Mouse (Mus musculus) mouse trophoblast stem cell (cell line): ENCODE data around the gene Acsl5.

Experiments
- in situ Hi-C, 2 experiments: fragments of 300-500 bp; cut with MseI, MboI; formaldehyde crosslinking; loops; 2 replicates in 1 of 2; 3 replicates in 1 of 2; pipeline ENCODE4 v1.15.1; 2025

Acsl5 gene

DNA sequence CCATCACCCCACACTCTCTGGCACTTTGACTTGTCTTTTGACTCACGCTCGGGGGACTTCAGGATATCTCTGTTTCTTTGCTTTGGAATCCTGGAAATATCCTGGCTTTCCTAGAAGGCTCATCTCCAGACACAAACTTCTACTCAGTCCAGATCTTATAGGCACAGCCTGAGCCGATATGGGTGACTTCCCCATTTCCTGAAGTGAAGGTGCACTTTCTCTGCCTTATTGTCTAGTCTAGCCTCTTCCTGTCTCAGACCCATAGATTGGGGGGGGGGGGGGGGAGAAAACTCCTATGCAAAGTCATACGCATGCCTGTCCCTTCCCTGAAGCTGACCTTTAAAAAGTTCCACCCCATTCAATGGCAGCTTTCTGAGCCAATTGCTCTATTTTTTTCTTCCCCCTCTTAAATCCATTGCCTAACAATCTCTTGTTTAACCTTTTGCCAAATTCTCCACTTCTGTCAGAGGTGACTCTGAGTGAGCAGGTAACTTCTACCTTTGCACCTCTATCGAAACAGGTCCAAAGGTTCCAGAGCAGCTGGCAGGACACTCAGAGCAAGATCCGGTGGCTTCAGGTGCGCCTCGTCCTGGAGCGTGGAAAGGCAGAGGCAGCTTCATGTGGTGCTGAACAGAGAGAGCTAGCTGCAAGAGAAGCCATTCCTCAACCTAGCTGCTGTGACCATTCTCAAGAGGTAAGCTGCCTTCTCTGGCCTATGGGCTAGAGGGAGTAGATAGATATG, at the start of gene Acsl5:
TSS of gene Acsl5 (plus strand) at position 556 of the 742 bp plus-strand sequence.
- in situ Hi-C loops = no loop called here

DNA sequence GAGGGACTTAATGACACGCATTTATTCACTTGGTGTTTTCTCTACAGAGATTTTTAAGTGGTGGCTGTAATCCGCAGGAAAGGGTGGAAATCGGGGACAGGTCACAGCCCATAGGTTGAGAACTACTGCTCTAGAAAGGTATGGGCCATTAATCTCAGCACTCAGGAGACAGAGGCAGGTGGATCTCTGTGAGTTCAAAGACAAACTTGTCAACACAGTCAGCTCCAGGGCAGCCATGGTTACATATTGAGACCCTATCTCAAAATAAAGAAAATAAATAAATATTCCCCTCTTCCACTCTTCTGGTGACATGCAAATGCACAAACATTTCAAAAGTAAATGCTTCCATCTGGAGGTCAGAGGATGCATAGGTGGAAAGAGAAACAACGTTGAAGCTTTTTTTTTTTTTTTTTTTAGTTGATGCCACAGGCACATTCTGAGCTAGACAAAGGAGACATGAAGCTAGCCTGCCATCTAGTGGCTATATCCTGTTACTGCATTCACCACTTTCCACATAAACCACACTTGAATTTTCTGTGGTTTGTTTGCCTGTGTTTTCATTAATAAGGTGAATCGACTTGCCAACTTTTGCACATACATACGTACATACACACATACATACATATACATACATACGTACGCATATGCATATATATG, 45.1 kb upstream of the Acsl5 start:
- in situ Hi-C loops = loop anchor here in 1 of 2 experiments (25.0 kb wide), 1 partner anchor 1169 kb away; the partner anchor contains the start of gene Adra2a

- in situ Hi-C loops = loop anchor here in 1 of 2 experiments (25.0 kb wide), 1 partner anchor 1170 kb away; the partner anchor contains the start of gene Adra2a
These were observed 44.5 kb upstream of the Acsl5 start for GRCm38 (mm10) chr19:55207205-55207604.

DNA sequence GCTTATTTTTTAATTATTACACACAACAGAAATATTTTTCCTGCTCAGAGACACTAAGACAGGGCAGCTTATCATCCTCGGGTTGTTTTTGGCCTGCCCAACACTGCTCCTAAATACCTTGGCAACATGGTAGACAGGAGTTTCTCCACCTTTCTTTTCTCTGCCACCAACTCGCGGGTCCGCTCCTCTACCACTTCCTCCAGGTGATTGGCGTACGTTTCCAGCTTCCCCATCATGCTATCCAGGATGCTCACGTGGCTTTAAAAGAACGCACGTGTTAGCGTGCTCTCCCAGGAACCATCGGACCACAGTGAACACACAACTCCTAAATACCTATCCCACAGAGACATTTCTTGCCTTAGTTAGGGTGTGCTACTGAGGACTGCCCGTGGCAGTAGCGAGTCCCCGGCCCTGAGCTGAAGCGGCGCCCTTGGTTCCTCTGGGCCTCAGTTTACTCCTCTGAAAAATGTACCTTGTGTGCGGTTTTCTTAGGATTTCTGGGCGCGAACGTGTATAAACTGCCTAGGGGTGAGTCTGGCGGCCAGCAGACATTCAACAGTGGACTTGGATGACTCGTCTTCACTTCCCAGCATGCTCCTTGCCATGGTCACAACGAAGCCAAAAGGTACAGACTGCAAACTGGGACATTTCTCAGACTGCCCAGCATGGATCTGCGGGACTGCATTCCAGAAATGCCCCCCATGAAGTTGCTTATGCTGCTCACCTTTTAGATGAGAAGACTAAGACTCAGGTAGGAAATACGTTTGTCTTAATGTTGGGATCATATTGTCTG, 43.8 kb upstream of the Acsl5 start:
- in situ Hi-C loops = loop anchor here in 1 of 2 experiments (25.0 kb wide), 1 partner anchor 1171 kb away; the partner anchor contains the start of gene Adra2a

- in situ Hi-C loops = loop anchor here in 1 of 2 experiments (25.0 kb wide), 1 partner anchor 1171 kb away; the partner anchor contains the start of gene Adra2a
These were observed 43.1 kb upstream of the Acsl5 start for GRCm38 (mm10) chr19:55208654-55209053.

DNA sequence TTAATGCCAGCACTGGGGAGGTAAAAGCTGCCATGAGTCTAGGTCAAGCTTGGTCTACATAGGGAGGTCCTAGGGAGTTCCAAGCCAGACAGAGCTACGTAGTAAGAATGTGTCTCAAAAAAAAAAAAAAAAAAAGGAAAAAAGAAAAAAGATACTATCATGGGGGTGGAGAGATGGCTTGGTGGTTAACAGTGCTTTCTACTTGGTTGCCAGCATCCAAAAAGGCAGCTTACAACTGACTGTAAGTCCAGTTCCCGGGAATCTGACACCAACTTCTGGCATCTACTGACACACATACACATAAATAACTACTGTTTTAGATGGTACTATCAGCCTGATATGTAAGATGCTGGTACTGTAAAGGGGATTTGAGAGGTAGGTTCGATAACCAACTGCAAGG, 42.7 kb upstream of the Acsl5 start:
- in situ Hi-C loops = loop anchor here in 1 of 2 experiments (25.0 kb wide), 1 partner anchor 1172 kb away; the partner anchor contains the start of gene Adra2a

DNA sequence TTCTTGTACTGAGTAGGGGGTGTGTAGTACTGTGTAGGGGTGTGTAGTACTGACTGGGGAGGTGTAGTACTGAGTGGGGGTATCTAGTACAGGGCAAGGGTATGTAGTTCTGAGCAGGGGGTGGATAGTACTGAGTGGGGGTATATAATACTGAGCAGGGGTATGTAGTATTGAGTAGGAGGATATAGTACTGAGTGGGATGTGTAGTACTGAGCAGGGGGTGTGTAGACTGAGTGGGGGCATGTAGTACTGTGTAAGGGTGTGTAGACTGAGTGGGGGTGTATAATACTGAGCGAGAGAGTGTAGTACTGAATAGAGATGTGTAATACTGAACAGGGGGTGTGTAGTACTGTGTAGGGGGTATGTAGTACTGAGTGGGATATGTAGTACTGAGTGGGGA, 40.0 kb upstream of the Acsl5 start:
- in situ Hi-C loops = loop anchor here in 1 of 2 experiments (10.0 to 25.0 kb wide), 2 partner anchors 93 to 1174 kb away; partner anchors contain the start of gene Adra2a

GRCm38 (mm10) chr19:55213617-55214340, 38.0 kb upstream of the Acsl5 start:
- in situ Hi-C loops = loop anchor here in 1 of 2 experiments (10.0 to 25.0 kb wide), 2 partner anchors 91 to 1176 kb away; partner anchors contain the start of gene Adra2a

GRCm38 (mm10) chr19:55216876-55217275, 34.9 kb upstream of the Acsl5 start:
- in situ Hi-C loops = loop anchor here in 1 of 2 experiments (10.0 to 25.0 kb wide), 2 partner anchors 88 to 1180 kb away; partner anchors contain the start of gene Adra2a

DNA sequence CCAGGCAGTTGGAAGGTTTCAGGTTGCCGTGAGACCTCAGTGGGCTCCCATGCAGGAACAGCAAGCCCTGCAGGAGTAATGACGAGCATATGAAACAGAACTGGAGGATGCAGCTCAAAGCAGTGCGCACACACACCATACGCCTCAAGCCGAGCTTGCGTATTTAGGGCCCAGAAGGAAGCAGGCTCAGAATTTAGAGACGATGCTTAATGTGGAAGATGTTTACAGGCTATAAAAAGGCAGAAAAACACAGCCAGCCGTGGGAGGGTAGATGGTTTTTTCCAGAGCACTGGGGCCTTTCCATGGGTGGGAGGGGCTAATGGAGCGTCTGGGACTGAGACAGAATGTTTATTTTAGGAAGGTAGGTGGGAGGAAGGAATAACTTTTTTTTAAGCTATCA, 34.4 kb upstream of the Acsl5 start:
- in situ Hi-C loops = loop anchor here in 1 of 2 experiments (10.0 to 25.0 kb wide), 2 partner anchors 87 to 1180 kb away; partner anchors contain the start of gene Adra2a

DNA sequence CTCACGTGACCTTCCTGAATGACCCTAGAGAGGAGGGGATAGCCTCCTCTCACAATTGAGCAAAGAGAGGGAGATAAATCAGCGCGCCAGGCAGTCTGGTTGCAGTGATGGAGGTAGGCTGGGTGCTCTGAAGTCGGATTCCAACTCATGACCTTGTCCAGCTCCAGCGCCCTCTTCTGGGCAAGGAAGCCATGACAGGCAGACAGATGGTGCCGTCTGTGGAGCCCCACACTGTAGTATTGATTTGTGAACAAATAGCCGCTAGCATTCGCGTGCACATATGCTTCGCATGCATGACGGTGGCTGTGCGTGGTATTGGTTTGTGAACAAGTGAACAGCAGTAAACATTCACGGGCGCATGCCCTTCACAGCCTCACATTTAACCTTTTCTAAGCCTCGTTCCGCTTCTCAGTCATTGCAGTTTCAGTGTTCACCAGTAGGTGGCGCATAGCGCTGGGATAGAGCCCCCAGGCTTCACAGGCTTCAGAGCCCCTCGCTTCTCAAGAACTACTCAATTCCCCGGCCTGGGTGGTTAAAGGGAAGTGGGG, 33.5 kb upstream of the Acsl5 start:
- in situ Hi-C loops = loop anchor here in 1 of 2 experiments (10.0 to 25.0 kb wide), 2 partner anchors 87 to 1181 kb away; partner anchors contain the start of gene Adra2a

DNA sequence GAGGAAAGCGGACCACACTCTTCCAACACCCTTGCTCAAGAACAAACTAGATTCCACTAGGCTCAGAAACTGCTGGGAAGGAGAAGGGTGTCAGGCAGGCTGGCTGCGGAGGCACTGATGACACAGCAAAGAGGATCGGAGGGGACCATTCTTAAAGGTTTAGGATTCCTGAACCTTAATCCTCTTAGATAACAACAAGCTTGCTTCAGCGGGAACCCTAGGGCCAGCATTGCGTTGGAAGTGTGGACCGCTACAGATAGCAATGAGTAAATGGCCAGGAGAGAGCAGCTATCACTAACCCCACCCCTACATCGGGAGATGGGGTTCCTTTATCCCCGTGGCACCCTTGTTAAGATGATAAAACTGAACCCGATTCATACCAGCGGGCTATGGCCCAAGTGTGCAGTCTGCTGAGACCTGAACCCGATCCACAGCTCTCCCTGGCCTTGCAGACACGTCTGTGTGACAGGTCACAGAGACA, 33.0 kb upstream of the Acsl5 start:
- in situ Hi-C loops = loop anchor here in 1 of 2 experiments (10.0 to 25.0 kb wide), 2 partner anchors 86 to 1181 kb away; partner anchors contain the start of gene Adra2a

DNA sequence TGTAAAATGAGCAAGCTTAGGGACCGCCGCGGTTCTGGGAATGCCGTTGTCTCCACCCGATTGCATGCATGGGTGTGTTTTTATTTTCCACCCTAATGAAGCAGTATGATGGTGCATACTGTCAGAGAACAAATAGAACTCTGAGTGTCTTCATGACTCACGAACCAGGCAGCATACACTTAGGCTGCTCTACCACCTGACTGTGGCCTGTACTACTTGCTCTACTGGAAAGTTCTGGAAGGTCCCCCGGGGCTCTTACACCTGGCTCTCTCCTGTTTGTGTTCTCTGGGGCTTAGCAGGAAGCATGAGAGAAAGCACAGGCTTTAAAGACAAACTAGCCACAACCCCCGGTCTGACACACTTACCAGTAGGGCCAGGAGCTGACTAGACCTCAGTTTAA, 32.4 kb upstream of the Acsl5 start:
- in situ Hi-C loops = loop anchor here in 1 of 2 experiments (10.0 to 25.0 kb wide), 2 partner anchors 85 to 1182 kb away; partner anchors contain the start of gene Adra2a

DNA sequence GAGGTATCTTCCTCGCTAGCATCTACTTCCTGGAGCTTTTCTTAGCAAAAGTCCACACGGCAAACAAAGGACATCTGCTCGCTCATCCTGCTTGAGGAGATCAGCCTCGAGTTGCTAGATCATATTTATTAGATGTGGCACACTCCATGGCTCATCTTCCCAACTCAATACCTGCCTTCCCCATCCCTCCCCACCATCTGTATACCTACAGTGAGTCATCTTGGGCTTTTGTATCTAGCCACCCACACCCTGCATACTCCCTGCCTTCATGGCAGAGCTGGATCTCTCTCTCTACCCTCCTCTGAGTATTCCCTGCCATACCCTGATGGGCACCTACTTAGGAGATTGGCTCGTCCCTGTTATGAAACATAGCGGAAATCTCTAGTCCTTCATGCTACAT, 30.5 kb upstream of the Acsl5 start:
- in situ Hi-C loops = loop anchor here in 1 of 2 experiments (25.0 kb wide), 1 partner anchor 1184 kb away; the partner anchor contains the start of gene Adra2a

DNA sequence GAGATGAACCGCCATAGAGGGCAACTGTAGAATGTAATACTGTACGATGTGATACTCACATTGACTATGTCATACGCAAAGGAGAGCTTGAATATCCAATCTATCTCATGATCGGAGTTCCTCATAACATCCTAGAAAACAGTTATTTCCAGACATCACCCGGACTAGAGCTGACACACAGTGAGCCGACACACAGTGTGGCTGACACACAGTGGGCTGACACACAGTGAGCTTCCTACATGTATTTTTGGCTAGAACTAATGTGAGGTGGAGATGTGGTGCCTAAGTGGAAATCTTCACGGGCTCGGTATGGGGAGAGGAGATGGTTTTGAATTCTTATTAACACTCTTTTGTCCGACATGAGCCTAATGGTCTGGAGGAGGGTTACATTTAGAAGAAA, 29.5 kb upstream of the Acsl5 start:
- in situ Hi-C loops = loop anchor here in 1 of 2 experiments (25.0 kb wide), 1 partner anchor 1185 kb away; the partner anchor contains the start of gene Adra2a

- in situ Hi-C loops = no loop called here
These were observed 25.1 kb upstream of the Acsl5 start for GRCm38 (mm10) chr19:55226621-55227020.

- in situ Hi-C loops = no loop called here
These were observed 24.6 kb upstream of the Acsl5 start for GRCm38 (mm10) chr19:55227135-55227534.

- in situ Hi-C loops = no loop called here
These were observed 20.7 kb upstream of the Acsl5 start for GRCm38 (mm10) chr19:55231081-55231480.

- in situ Hi-C loops = no loop called here
These were observed 19.6 kb upstream of the Acsl5 start for GRCm38 (mm10) chr19:55232136-55232535.

- in situ Hi-C loops = no loop called here
These were observed 15.7 kb upstream of the Acsl5 start for GRCm38 (mm10) chr19:55236026-55236425.
